Mouse (Mus musculus) effector memory CD4-positive, alpha-beta T cell, adult 7 months (primary cell): Measurements from ENCODE around the gene Stat2. TPM values are rescaled to one million over a fixed set of nuclear protein-coding genes. Genes with fewer than 3 reads are reported as not detected.

Source experiments
- polyA plus RNA-seq: library from polyadenylated mRNA; unstranded; fragments of 100-300 nt; shearing (Covaris generic); gene quantifications from one replicate; pipeline ENCODE4 v1.2.1, GENCODE M21; 2017

Gene Stat2
- 32.4 TPM for polyA plus RNA-seq

GRCm38 (mm10) chr10:128270287-128270841, at the start of gene Stat2:
Gene Stat2, plus strand, starts transcription at chr10:128270559.

GRCm38 (mm10) chr10:128225538-128225937, 44.8 kb upstream of the Stat2 start, which contains the start of gene Mip:
Gene Mip, plus strand, starts transcription at chr10:128225838.

GRCm38 (mm10) chr10:128231697-128232419, 38.5 kb upstream of the Stat2 start, which contains the start of gene Timeless:
Gene Timeless, plus strand, starts transcription at chr10:128232065.

GRCm38 (mm10) chr10:128253677-128254255, 16.6 kb upstream of the Stat2 start, which contains the start of gene Apon:
Gene Apon, plus strand, starts transcription at chr10:128254096.

GRCm38 (mm10) chr10:128268371-128268770, 2.0 kb upstream of the Stat2 start, which contains the start of gene Apof:
Gene Apof, plus strand, starts transcription at chr10:128268671.

GRCm38 (mm10) chr10:128298702-128299171, 28.4 kb downstream of the Stat2 start, which contains the start of gene Il23a:
Gene Il23a, minus strand, starts transcription at chr10:128298752.

GRCm38 (mm10) chr10:128303126-128304021, 33.0 kb downstream of the Stat2 start, which contains the start of gene Pan2:
Gene Pan2, plus strand, starts transcription at chr10:128303335.

GRCm38 (mm10) chr10:128322141-128323108, 52.1 kb downstream of the Stat2 start, which contains the start of gene Cnpy2:
Gene Cnpy2, plus strand, starts transcription at chr10:128322459.

GRCm38 (mm10) chr10:128337306-128338181, 67.2 kb downstream of the Stat2 start, which contains the start of gene Cs:
Gene Cs, plus strand, starts transcription at chr10:128337734.

Other genes with a start within 250 kb of the Stat2 start
- 411 TPM for gene Naca, start 235.0 kb upstream of the Stat2 start, polyA plus RNA-seq
- 185 TPM for gene Ptges3, start 211.6 kb upstream of the Stat2 start, polyA plus RNA-seq
- gene Atp5b, start 187.3 kb upstream of the Stat2 start, polyA plus RNA-seq = 1,063 TPM
- gene Baz2a, start 179.0 kb upstream of the Stat2 start, polyA plus RNA-seq = 47.7 TPM
- 32.2 TPM for gene Rbms2, start 90.3 kb upstream of the Stat2 start, polyA plus RNA-seq
- gene Gls2, start 76.1 kb upstream of the Stat2 start, polyA plus RNA-seq = 2.5 TPM
- gene Spryd4, start 58.8 kb upstream of the Stat2 start, polyA plus RNA-seq = 14.4 TPM
- not detected for gene Mip, start 44.7 kb upstream of the Stat2 start, polyA plus RNA-seq
- gene Timeless, start 38.5 kb upstream of the Stat2 start, polyA plus RNA-seq = 11.1 TPM
- gene Apon, start 16.5 kb upstream of the Stat2 start, polyA plus RNA-seq = not detected
- gene Apof, start 1.9 kb upstream of the Stat2 start, polyA plus RNA-seq = 0.30 TPM
- 0.51 TPM for gene Il23a, start 28.2 kb downstream of the Stat2 start, polyA plus RNA-seq
- 35.2 TPM for gene Pan2, start 32.8 kb downstream of the Stat2 start, polyA plus RNA-seq
- gene Cnpy2, start 51.9 kb downstream of the Stat2 start, polyA plus RNA-seq = 24.1 TPM
- gene Cs, start 67.2 kb downstream of the Stat2 start, polyA plus RNA-seq = 107 TPM
- gene Coq10a, start 98.4 kb downstream of the Stat2 start, polyA plus RNA-seq = 32.0 TPM
- 3.4 TPM for gene Ankrd52, start 106.6 kb downstream of the Stat2 start, polyA plus RNA-seq
- gene Slc39a5, start 130.7 kb downstream of the Stat2 start, polyA plus RNA-seq = 0.74 TPM
- 55.5 TPM for gene Nabp2, start 140.9 kb downstream of the Stat2 start, polyA plus RNA-seq
- gene Rnf41, start 141.1 kb downstream of the Stat2 start, polyA plus RNA-seq = 21.2 TPM
- gene Smarcc2, start 188.7 kb downstream of the Stat2 start, polyA plus RNA-seq = 79.3 TPM
- 1,223 TPM for gene Myl6, start 223.6 kb downstream of the Stat2 start, polyA plus RNA-seq
- gene Myl6b, start 228.1 kb downstream of the Stat2 start, polyA plus RNA-seq = 2.7 TPM